Mouse (Mus musculus): ENCODE measurements around the gene Nkx2-3. TPM values are rescaled to one million over a fixed set of nuclear protein-coding genes. Genes with fewer than 3 reads are reported as not detected.

The Nkx2-3 gene
- polyA plus RNA-seq (2016; fragmentation: Nextera tagmentation; extraction: Ambion mirVana) = 0.55 and 2.4 TPM in 2 replicates

- peaks cover 98% of the 10 kb centered on the region for H3K27me3 ChIP-seq (ENCODE audit: insufficient read depth, poor library complexity, severe bottlenecking)
- H3K4me3 ChIP-seq = peak within 1 kb of the TSS; percentile 44
- WGBS = under 1% methylated on average over 24 of the region's 24 CpGs
- H3K27ac ChIP-seq = no peak within 1 kb of the TSS
- peak; percentile 91 for DNase-seq (ENCODE audit: low spot score)
- H3K9me3 ChIP-seq = no peaks in the 10 kb centered on the region
- peaks cover 55% of the 10 kb centered on the region for H3K4me1 ChIP-seq
- no peaks in the 10 kb centered on the region for H3K36me3 ChIP-seq
Measured at GRCm38 (mm10) chr19:43612051-43612450, at the start of gene Nkx2-3. Nkx2-3 (plus strand) TSS chr19:43612325.

GRCm38 (mm10) chr19:43563166-43563565, 49.0 kb upstream of the Nkx2-3 start:
- Histone ChIP-seq H3K27ac (no peak overlapping the region), H3K9me3 (no peaks in the 10 kb centered on the region), H3K27me3 (ENCODE audit: insufficient read depth, poor library complexity, severe bottlenecking) (peaks cover 6% of the 10 kb centered on the region), H3K4me3 (no peak overlapping the region), H3K36me3 (no peaks in the 10 kb centered on the region), H3K4me1 (peaks cover 11% of the 10 kb centered on the region; the same call in 1 of the 2 replicates)
- DNase-seq (ENCODE audit: low spot score) = peak; percentile 58
- WGBS = 79% methylated on average over 5 of the region's 5 CpGs

GRCm38 (mm10) chr19:43568298-43568697, 43.8 kb upstream of the Nkx2-3 start:
- Histone ChIP-seq H3K27me3 (ENCODE audit: insufficient read depth, poor library complexity, severe bottlenecking) (peaks cover 46% of the 10 kb centered on the region), H3K36me3 (no peaks in the 10 kb centered on the region), H3K27ac (no peak overlapping the region), H3K9me3 (no peaks in the 10 kb centered on the region), H3K4me3 (no peak overlapping the region), H3K4me1 (peaks cover 16% of the 10 kb centered on the region; the same call in 1 of the 2 replicates)
- no peak for DNase-seq (ENCODE audit: low spot score)
- WGBS = 45% methylated on average over 9 of the region's 9 CpGs

- no peak overlapping the region for H3K4me3 ChIP-seq
- peaks cover 55% of the 10 kb centered on the region for H3K27me3 ChIP-seq (ENCODE audit: insufficient read depth, poor library complexity, severe bottlenecking)
- H3K4me1 ChIP-seq = peaks cover 13% of the 10 kb centered on the region; the same call in 1 of the 2 replicates
- no peaks in the 10 kb centered on the region for H3K9me3 ChIP-seq
- DNase-seq (ENCODE audit: low spot score) = no peak
- H3K36me3 ChIP-seq = no peaks in the 10 kb centered on the region
- no peak overlapping the region for H3K27ac ChIP-seq
- WGBS = 59% methylated on average over 6 of the region's 6 CpGs
Measured at GRCm38 (mm10) chr19:43569133-43569532, 43.0 kb upstream of the Nkx2-3 start.

GRCm38 (mm10) chr19:43570831-43571790, 41.0 kb upstream of the Nkx2-3 start:
- no peaks in the 10 kb centered on the region for H3K9me3 ChIP-seq
- peaks cover 9% of the 10 kb centered on the region; the same call in 1 of the 2 replicates for H3K4me1 ChIP-seq
- 17% methylated on average over 32 of the region's 32 CpGs for WGBS
- peaks cover 70% of the 10 kb centered on the region for H3K27me3 ChIP-seq (ENCODE audit: insufficient read depth, poor library complexity, severe bottlenecking)
- no peaks in the 10 kb centered on the region for H3K36me3 ChIP-seq
- H3K4me3 ChIP-seq = peak overlapping the region; percentile 56
- no peak overlapping the region for H3K27ac ChIP-seq
- peak; percentile 79 for DNase-seq (ENCODE audit: low spot score)

GRCm38 (mm10) chr19:43579081-43579796, 32.9 kb upstream of the Nkx2-3 start:
- Histone ChIP-seq H3K4me1 (0 out of 2 replicates have a peak, but pooled peaks cover 7% of the 10 kb centered on the region), H3K27me3 (ENCODE audit: insufficient read depth, poor library complexity, severe bottlenecking) (peaks cover 73% of the 10 kb centered on the region), H3K4me3 (no peak overlapping the region), H3K9me3 (no peaks in the 10 kb centered on the region), H3K36me3 (no peaks in the 10 kb centered on the region), H3K27ac (no peak overlapping the region)
- DNase-seq (ENCODE audit: low spot score) = no peak
- WGBS = 80% methylated on average over 13 of the region's 13 CpGs

- Histone ChIP-seq H3K36me3 (no peaks in the 10 kb centered on the region), H3K9me3 (no peaks in the 10 kb centered on the region), H3K4me1 (peaks cover 11% of the 10 kb centered on the region), H3K4me3 (no peak overlapping the region), H3K27me3 (ENCODE audit: insufficient read depth, poor library complexity, severe bottlenecking) (peaks cover 78% of the 10 kb centered on the region), H3K27ac (no peak overlapping the region)
- DNase-seq (ENCODE audit: low spot score) = no peak
- WGBS = 56% methylated on average over 2 of the region's 2 CpGs
Measured at GRCm38 (mm10) chr19:43581185-43581584, 30.9 kb upstream of the Nkx2-3 start.

- 7% methylated on average over 4 of the region's 4 CpGs for WGBS
- no peaks in the 10 kb centered on the region for H3K9me3 ChIP-seq
- peaks cover 11% of the 10 kb centered on the region for H3K4me1 ChIP-seq
- no peaks in the 10 kb centered on the region for H3K36me3 ChIP-seq
- H3K27ac ChIP-seq = no peak overlapping the region
- no peak for DNase-seq (ENCODE audit: low spot score)
- H3K4me3 ChIP-seq = peak overlapping the region; percentile 30; the same call in 1 of the 2 replicates
- H3K27me3 ChIP-seq (ENCODE audit: insufficient read depth, poor library complexity, severe bottlenecking) = peaks cover 94% of the 10 kb centered on the region
Measured at GRCm38 (mm10) chr19:43583192-43583591, 28.9 kb upstream of the Nkx2-3 start.

- Histone ChIP-seq H3K4me3 (peak overlapping the region; percentile 30), H3K27me3 (ENCODE audit: insufficient read depth, poor library complexity, severe bottlenecking) (peaks cover 98% of the 10 kb centered on the region), H3K4me1 (peaks cover 11% of the 10 kb centered on the region), H3K27ac (no peak overlapping the region), H3K9me3 (no peaks in the 10 kb centered on the region), H3K36me3 (no peaks in the 10 kb centered on the region)
- DNase-seq (ENCODE audit: low spot score) = no peak
- 3% methylated on average over 17 of the region's 17 CpGs for WGBS
Measured at GRCm38 (mm10) chr19:43583595-43583994, 28.5 kb upstream of the Nkx2-3 start.

GRCm38 (mm10) chr19:43584788-43585187, 27.3 kb upstream of the Nkx2-3 start:
- Histone ChIP-seq H3K27me3 (ENCODE audit: insufficient read depth, poor library complexity, severe bottlenecking) (peaks cover 100% of the 10 kb centered on the region), H3K27ac (no peak overlapping the region), H3K4me3 (peak overlapping the region; percentile 47), H3K9me3 (no peaks in the 10 kb centered on the region), H3K4me1 (peaks cover 11% of the 10 kb centered on the region), H3K36me3 (no peaks in the 10 kb centered on the region)
- 2% methylated on average over 13 of the region's 13 CpGs for WGBS
- DNase-seq (ENCODE audit: low spot score) = no peak

- no peak for DNase-seq (ENCODE audit: low spot score)
- WGBS = 64% methylated on average over 4 of the region's 4 CpGs
- Histone ChIP-seq H3K27ac (no peak overlapping the region), H3K4me3 (no peak overlapping the region), H3K4me1 (no peaks in the 10 kb centered on the region), H3K27me3 (ENCODE audit: insufficient read depth, poor library complexity, severe bottlenecking) (peaks cover 96% of the 10 kb centered on the region), H3K9me3 (0 out of 2 replicates have a peak, but pooled peaks cover 3% of the 10 kb centered on the region), H3K36me3 (no peaks in the 10 kb centered on the region)
Measured at GRCm38 (mm10) chr19:43592026-43592425, 20.1 kb upstream of the Nkx2-3 start.

- no peak for DNase-seq (ENCODE audit: low spot score)
- Histone ChIP-seq H3K9me3 (no peaks in the 10 kb centered on the region), H3K4me1 (peaks cover 19% of the 10 kb centered on the region), H3K27ac (no peak overlapping the region), H3K27me3 (ENCODE audit: insufficient read depth, poor library complexity, severe bottlenecking) (peaks cover 100% of the 10 kb centered on the region), H3K36me3 (no peaks in the 10 kb centered on the region), H3K4me3 (no peak overlapping the region)
- WGBS = 12% methylated on average over 5 of the region's 5 CpGs
Measured at GRCm38 (mm10) chr19:43596981-43597380, 15.1 kb upstream of the Nkx2-3 start.

Measured in heart, embryonic 10.5 days (tissue).